Mouse (Mus musculus): Measurements from ENCODE around the gene Trpm1. TPM values are rescaled to one million over a fixed set of nuclear protein-coding genes. Genes with fewer than 3 reads are reported as not detected.

Trpm1 gene
- polyA plus RNA-seq, 1 experiment from 2014 or later: 1.6 TPM

DNA sequence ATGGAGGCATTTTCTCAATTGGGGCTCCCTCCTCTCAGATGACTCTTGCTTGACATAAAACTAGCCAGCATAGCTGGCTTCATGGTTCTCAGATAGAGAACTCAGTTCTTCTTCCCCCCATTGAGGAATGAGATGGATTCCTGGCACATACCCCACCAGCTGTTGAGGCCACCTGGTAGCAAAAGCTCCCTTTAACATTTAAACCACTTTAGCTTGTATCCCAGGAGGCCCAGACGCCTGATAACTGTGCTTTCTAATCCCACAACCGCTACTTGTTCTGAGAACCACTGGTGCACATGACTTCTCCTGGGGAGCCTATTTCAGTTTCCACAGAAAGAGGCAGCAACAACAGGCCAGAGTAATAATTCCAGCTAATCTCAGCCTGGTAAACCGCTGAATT is 12.4 kb downstream of the Trpm1 start:
- Histone ChIP-seq H3K27ac (no peak overlapping the region), H3K9ac (no peak overlapping the region), H3K4me1 (no peaks in the 10 kb centered on the region), H3K4me2 (no peak overlapping the region), H3K27me3 (no peaks in the 10 kb centered on the region), H3K9me3 (no peaks in the 10 kb centered on the region), H3K36me3 (no peaks in the 10 kb centered on the region), H3K4me3 (no peak overlapping the region)
- 66% methylated on average over 3 of the region's 3 CpGs for WGBS
- no peak for ATAC-seq (ENCODE audit: insufficient number of reproducible peaks, insufficient read depth, low FRiP score, low TSS enrichment, low read depth)

DNA sequence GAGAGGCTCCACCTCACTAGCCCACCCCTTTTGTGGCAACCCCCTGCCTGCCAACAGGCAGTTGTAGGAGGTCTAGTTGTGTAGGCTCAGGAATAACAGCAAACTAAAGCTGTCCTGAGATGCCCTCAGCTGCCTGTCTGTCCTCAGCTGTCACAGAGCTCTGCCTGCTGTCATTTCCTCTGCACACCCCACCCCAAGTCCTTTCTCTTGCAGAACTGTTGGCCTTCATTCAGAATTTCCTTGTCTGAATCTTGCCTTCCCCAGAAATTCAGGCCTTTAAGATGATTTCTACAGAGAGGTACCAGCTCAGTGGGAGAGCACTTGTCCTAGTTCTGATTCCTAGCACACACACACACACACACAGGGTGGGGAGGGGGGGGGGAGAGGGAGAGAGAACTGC is 13.1 kb downstream of the Trpm1 start:
- Histone ChIP-seq H3K4me1 (no peaks in the 10 kb centered on the region), H3K27ac (no peak overlapping the region), H3K4me3 (no peak overlapping the region), H3K9me3 (no peaks in the 10 kb centered on the region), H3K9ac (no peak overlapping the region), H3K36me3 (no peaks in the 10 kb centered on the region), H3K4me2 (no peak overlapping the region), H3K27me3 (no peaks in the 10 kb centered on the region)
- no peak for ATAC-seq (ENCODE audit: insufficient number of reproducible peaks, insufficient read depth, low FRiP score, low TSS enrichment, low read depth)

DNA sequence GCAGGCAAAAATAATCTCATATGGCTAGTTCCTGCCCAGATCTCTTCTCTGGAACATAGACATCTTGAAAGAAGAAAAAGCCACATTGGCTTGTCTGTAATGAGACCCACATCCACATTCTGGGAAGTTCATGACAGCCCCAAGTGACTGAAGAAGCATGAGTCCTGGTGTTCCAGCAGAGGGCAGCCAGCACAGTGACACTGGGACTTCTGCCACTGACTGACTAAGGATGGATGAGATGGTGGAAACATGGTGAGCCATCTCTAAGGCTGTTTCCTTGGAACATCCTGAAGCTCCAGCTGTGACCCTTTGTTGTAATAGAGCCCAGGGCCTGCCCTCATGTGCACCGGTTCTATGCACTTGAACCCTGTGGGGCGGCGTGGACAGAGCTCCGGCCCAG is 25.7 kb downstream of the Trpm1 start:
- Histone ChIP-seq H3K4me2 (no peak overlapping the region), H3K4me1 (0 out of 2 replicates have a peak, but pooled peaks cover 2% of the 10 kb centered on the region), H3K27ac (no peak overlapping the region), H3K4me3 (no peak overlapping the region), H3K9ac (no peak overlapping the region), H3K9me3 (no peaks in the 10 kb centered on the region), H3K27me3 (no peaks in the 10 kb centered on the region), H3K36me3 (no peaks in the 10 kb centered on the region)
- ATAC-seq (ENCODE audit: insufficient number of reproducible peaks, insufficient read depth, low FRiP score, low TSS enrichment, low read depth): no peak
- 89% methylated on average over 4 of the region's 4 CpGs for WGBS

DNA sequence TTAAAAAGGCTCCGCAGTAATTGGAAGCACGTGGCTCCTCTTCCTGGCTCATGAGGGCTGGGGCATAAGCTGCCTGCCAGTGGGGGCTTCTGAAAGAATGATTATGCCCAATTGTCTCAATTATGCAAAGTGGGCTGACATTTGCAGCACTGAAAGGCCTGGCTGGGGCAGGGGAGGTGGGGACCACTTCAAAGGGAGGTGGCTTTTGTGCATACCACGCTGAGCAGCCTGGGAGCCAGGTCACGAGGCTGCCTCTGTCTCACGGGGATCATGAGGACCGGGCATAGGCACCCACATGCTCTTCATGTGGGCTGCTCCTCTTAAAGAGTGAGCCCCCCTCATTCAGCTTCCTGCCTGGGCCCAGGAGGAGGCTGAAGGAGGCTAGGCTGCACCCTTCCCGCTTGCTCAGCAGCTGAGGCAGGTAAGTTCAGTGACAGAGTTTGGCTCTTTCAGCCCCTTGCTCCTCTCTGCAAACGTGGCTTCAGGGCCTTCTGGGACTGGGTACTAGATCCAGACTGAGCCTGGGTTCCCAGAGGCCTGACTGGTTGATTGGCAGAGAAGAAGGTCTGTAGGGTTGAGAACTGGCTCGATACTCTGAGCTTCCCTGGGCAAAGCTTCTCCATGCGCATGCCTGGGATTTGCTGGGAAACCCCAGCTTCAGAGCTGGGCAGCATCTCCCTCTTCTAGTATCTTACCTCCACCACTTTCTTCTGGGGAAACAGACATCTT is 31.7 kb downstream of the Trpm1 start:
- 0 out of 2 replicates have a peak overlapping the region, but pooled peaks have one; percentile 11 for H3K27ac ChIP-seq
- no peaks in the 10 kb centered on the region for H3K27me3 ChIP-seq
- WGBS: 26% methylated on average over 10 of the region's 10 CpGs
- H3K4me2 ChIP-seq: no peak overlapping the region
- H3K4me3 ChIP-seq: no peak overlapping the region
- H3K9me3 ChIP-seq: no peaks in the 10 kb centered on the region
- no peaks in the 10 kb centered on the region for H3K36me3 ChIP-seq
- H3K4me1 ChIP-seq: peaks cover 16% of the 10 kb centered on the region
- peak; percentile 62; the same call in 1 of the 2 replicates for ATAC-seq (ENCODE audit: insufficient number of reproducible peaks, insufficient read depth, low FRiP score, low TSS enrichment, low read depth)
- no peak overlapping the region for H3K9ac ChIP-seq

DNA sequence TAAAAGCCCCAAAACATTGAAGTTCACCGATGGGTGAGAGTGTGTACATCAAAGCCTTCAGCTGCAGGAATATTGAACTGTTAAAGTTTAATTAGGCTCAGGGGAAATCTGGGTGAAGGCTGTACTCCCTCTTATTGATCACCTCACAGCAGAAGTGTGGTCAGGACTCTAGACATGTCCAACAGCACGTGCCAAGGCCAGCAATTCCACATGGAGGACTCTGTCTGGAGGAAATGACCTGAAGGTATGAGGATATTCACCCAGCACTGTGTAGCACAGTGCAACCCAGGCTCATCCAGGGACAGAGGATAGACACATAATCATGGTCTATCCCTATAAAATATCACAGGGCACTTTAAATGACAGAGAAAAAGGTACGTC is 32.3 kb downstream of the Trpm1 start:
- Histone ChIP-seq H3K36me3 (no peaks in the 10 kb centered on the region), H3K27me3 (no peaks in the 10 kb centered on the region), H3K9me3 (no peaks in the 10 kb centered on the region), H3K4me1 (peaks cover 16% of the 10 kb centered on the region), H3K27ac (no peak overlapping the region), H3K9ac (no peak overlapping the region), H3K4me2 (no peak overlapping the region), H3K4me3 (no peak overlapping the region)
- WGBS: 83% methylated on average over 3 of the region's 3 CpGs
- ATAC-seq (ENCODE audit: insufficient number of reproducible peaks, insufficient read depth, low FRiP score, low TSS enrichment, low read depth): no peak

DNA sequence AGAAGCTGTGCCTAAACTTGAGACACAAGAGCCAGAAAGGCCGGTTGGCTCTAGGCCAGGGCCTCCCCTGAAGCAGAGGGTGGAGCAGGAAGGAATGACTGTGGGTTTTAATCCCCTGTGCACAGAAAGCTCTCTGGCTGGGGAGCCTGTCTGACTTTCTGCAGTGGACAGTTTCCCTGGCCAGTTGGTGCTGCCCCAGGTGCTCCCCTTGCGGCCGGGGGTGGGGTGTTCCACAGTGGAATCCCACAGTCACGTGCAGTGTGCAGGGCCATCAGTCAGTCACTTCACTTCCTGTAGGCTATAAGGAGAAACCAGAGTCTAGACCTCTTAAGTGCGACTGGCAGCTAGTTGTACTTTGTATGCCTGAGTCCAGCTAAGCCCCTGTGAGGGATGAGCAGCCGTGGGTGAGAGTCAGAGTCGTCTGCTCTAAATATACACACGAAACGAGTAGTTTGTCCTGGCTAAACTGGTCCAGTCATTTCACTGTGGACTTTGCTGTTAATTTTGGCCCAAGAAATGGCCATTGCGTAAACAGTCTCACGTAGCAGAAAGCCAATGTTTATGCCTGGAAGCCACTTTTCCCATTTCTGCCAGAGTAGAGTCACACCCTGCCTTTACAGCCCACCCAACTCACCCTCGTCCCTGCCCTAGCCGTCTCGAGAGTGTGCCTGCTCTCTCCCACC is 38.8 kb downstream of the Trpm1 start:
- no peaks in the 10 kb centered on the region for H3K9me3 ChIP-seq
- 53% methylated on average over 14 of the region's 14 CpGs for WGBS
- no peak overlapping the region for H3K4me3 ChIP-seq
- 0 out of 2 replicates have a peak, but pooled peaks have one; percentile 34 for ATAC-seq (ENCODE audit: insufficient number of reproducible peaks, insufficient read depth, low FRiP score, low TSS enrichment, low read depth)
- peaks cover 21% of the 10 kb centered on the region for H3K4me1 ChIP-seq
- H3K36me3 ChIP-seq: no peaks in the 10 kb centered on the region
- peak overlapping the region; percentile 51 for H3K27ac ChIP-seq
- H3K27me3 ChIP-seq: no peaks in the 10 kb centered on the region
- no peak overlapping the region for H3K4me2 ChIP-seq
- H3K9ac ChIP-seq: peak overlapping the region; percentile 27; the same call in 1 of the 2 replicates

DNA sequence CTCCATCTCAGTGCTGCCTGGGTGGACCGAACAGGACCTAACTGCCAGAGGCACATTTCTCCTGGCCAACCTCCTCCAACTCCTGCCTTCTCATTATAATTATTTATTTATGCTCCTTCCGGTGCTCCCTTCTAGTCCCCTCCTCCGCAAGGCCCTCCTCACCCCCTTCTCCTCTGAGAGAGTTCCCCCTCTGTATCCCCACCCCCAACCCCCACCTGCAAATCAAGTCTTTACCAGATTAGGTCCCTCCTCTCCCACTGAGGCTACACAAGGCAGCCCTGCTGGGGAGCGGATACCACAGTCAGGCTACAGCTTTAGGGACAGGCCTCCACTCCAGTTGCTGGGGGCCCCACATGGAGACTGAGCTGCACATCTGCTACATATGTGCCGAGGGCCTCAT is 39.8 kb downstream of the Trpm1 start:
- no peaks in the 10 kb centered on the region for H3K9me3 ChIP-seq
- no peak overlapping the region for H3K27ac ChIP-seq
- no peak overlapping the region for H3K9ac ChIP-seq
- H3K36me3 ChIP-seq: no peaks in the 10 kb centered on the region
- no peak overlapping the region for H3K4me3 ChIP-seq
- H3K4me1 ChIP-seq: peaks cover 21% of the 10 kb centered on the region
- WGBS: 34% methylated on average over 5 of the region's 5 CpGs
- H3K27me3 ChIP-seq: no peaks in the 10 kb centered on the region
- no peak overlapping the region for H3K4me2 ChIP-seq
- no peak for ATAC-seq (ENCODE audit: insufficient number of reproducible peaks, insufficient read depth, low FRiP score, low TSS enrichment, low read depth)

DNA sequence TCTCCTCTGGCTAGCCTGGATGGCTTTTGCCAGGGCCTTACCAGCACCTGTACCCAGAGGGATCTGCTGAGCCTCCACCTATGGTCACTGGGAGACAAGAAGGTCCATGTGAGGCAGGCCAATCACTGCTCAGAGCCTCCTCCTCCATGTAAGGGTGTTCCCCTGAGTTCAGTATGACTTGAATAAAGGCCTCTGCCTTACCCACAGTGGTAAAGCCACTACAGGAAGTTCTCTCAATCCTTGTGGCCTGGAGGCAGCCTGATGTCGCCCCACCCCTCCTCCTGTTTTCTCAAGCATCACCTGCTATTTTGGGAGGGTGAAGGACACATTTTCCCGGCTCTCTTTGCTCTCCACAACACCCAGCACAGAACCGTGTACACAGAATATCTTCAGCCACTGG is 42.5 kb downstream of the Trpm1 start:
- Histone ChIP-seq H3K4me2 (no peak overlapping the region), H3K9me3 (no peaks in the 10 kb centered on the region), H3K4me1 (peaks cover 21% of the 10 kb centered on the region), H3K36me3 (no peaks in the 10 kb centered on the region), H3K27ac (no peak overlapping the region), H3K9ac (no peak overlapping the region), H3K4me3 (no peak overlapping the region), H3K27me3 (no peaks in the 10 kb centered on the region)
- WGBS: 67% methylated on average over 3 of the region's 3 CpGs
- ATAC-seq (ENCODE audit: insufficient number of reproducible peaks, insufficient read depth, low FRiP score, low TSS enrichment, low read depth): no peak

DNA sequence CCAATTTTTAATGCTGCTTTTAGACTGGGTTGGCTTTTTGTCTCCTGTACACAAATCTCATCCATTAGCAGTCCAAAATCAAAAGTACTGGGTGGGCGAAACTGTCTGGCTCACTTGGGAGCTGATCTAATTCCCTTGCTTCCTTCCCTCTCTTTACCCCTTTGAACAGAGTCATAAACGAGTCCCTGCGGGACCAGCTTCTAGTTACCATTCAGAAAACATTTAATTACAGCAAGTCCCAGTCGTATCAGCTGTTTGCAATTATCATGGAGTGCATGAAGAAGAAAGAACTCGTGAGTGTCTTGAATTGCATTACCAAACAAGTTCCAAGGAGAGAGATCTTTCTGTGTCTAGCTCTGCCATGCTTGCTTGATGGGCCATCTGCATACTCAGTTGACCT is 55.1 kb downstream of the Trpm1 start:
- ATAC-seq (ENCODE audit: insufficient number of reproducible peaks, insufficient read depth, low FRiP score, low TSS enrichment, low read depth): no peak
- 24% methylated on average over 5 of the region's 5 CpGs for WGBS

DNA sequence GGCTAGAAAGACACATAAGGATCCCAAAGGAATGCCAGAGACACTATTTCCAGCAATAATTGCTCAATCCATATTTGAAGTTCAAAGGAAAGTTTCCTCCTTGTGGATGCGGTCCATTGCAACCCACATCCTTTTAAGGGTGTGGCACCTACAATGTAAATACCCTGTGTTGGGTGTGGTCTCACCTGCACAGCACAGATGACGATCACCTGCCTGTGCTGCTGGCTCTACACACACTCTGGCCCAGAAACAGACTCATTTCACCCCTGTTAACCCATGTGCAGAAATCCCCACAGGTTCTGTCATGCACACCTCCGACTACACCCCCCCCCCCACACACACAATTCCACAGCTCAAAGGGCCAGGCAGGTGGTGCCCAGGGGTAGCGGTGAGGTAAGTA is 59.2 kb downstream of the Trpm1 start:
- no peaks in the 10 kb centered on the region for H3K36me3 ChIP-seq
- WGBS: 79% methylated on average over 4 of the region's 4 CpGs
- ATAC-seq (ENCODE audit: insufficient number of reproducible peaks, insufficient read depth, low FRiP score, low TSS enrichment, low read depth): 0 out of 2 replicates have a peak, but pooled peaks have one; percentile 12
- peaks cover 4% of the 10 kb centered on the region; the same call in 1 of the 2 replicates for H3K4me1 ChIP-seq
- H3K4me3 ChIP-seq: no peak overlapping the region
- no peak overlapping the region for H3K27ac ChIP-seq
- no peaks in the 10 kb centered on the region for H3K27me3 ChIP-seq
- no peak overlapping the region for H3K9ac ChIP-seq
- H3K4me2 ChIP-seq: no peak overlapping the region
- H3K9me3 ChIP-seq: no peaks in the 10 kb centered on the region

More for the DNA sequence above, 55.1 kb downstream of the Trpm1 start:
- H3K36me3 ChIP-seq: no peaks in the 10 kb centered on the region
- no peaks in the 10 kb centered on the region for H3K27me3 ChIP-seq
- no peak overlapping the region; the same call in 1 of the 2 replicates for H3K27ac ChIP-seq
- H3K9ac ChIP-seq: no peak overlapping the region
- peaks cover 4% of the 10 kb centered on the region; the same call in 1 of the 2 replicates for H3K4me1 ChIP-seq
- H3K4me2 ChIP-seq: no peak overlapping the region
- H3K9me3 ChIP-seq: no peaks in the 10 kb centered on the region
- H3K4me3 ChIP-seq: no peak overlapping the region

DNA sequence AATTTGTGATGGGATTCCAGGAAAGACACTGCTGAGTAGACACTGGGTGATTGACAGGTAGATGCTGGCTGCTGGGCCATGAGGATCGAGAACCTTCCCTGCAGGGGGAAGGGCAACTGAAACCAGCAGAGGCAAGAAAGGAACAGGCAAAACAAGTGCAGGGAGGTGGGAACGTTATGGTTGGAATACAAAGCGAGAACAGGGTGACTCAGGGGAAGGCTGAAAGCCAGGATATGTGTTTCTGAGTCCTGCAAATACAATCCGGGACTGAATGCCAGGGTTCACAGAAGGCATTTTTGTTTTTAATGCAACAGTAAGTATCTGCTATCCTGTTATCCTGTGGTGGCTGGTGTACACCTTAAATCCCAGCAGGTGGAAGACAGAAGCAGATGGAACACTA is 60.4 kb downstream of the Trpm1 start:
- Histone ChIP-seq H3K4me3 (no peak overlapping the region), H3K9me3 (no peaks in the 10 kb centered on the region), H3K27ac (no peak overlapping the region), H3K9ac (no peak overlapping the region), H3K4me1 (peaks cover under 1% of the 10 kb centered on the region; the same call in 1 of the 2 replicates), H3K36me3 (no peaks in the 10 kb centered on the region), H3K27me3 (no peaks in the 10 kb centered on the region), H3K4me2 (no peak overlapping the region)
- ATAC-seq (ENCODE audit: insufficient number of reproducible peaks, insufficient read depth, low FRiP score, low TSS enrichment, low read depth): no peak
- 59% methylated on average over 4 of the region's 4 CpGs for WGBS

DNA sequence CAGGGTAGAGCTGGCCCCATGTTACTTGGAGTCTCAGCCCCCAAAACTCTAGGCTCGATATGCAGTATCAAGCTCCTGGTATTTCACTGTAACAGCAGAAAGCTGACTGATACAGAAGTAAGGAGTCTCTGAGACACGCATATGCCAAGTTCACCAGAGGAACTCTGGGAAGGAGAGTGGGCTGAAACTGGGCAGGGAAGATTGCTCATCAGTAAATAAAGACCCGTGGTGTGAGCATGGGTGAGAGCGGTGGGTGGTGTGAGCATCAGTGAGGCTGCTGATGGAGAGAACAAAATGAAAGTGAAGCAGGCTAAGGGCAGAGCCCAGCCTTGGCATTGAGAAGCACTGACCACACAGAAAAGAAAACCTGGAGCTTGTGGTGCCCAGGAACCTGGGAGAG is 62.0 kb downstream of the Trpm1 start:
- H3K4me1 ChIP-seq: no peaks in the 10 kb centered on the region
- H3K4me3 ChIP-seq: no peak overlapping the region
- no peaks in the 10 kb centered on the region for H3K9me3 ChIP-seq
- H3K9ac ChIP-seq: no peak overlapping the region
- no peaks in the 10 kb centered on the region for H3K27me3 ChIP-seq
- ATAC-seq (ENCODE audit: insufficient number of reproducible peaks, insufficient read depth, low FRiP score, low TSS enrichment, low read depth): no peak
- H3K36me3 ChIP-seq: no peaks in the 10 kb centered on the region
- H3K4me2 ChIP-seq: no peak overlapping the region
- 85% methylated on average over 4 of the region's 4 CpGs for WGBS
- no peak overlapping the region for H3K27ac ChIP-seq
